Mouse (Mus musculus): Measurements from ENCODE around the gene Olfr212.
"Not testable (repeated sequence)": the region's sequence is repeated elsewhere in the genome, so short reads cannot be mapped to it uniquely, and the experiment has no call there.

Olfr212 gene

DNA sequence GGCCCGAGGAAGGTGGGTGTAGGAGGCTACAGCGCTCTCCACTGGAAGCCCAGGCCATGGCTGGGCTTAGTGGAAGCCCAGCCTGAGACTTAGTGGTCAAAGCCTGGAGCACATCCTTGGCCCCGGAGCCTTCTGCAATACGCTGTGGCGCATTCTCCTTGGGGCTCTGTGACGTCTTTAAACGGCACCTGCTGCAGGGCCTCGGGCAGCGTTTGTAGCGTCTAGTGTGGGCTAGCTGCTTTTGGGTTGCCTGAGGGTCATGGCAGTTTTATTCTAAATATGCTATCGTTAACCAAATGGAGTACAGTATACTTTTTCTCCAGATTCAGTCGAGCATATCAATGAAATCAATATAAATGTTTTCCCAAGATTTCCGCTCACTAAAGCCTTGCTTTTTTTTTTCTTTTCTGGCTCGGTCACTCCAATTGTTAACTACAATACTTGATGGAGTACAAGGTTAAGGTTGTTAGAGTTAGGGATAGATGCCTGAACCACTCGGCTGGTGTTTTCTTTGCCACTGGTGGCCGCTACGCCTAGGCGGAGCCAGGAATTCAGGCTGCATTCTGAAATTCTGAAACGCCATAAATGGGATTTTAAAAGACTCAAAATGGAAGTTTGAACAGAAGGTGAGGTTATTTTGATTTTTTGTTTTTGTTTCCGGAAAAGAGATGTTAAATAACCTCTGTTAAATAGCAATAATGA is at the start of gene Olfr212:
Olfr212 (plus strand) TSS at position 215 of the 702 bp plus-strand sequence.
- DNase-seq (ENCODE audit: low spot score in 2 of 2): not testable (repeated sequence)

DNA sequence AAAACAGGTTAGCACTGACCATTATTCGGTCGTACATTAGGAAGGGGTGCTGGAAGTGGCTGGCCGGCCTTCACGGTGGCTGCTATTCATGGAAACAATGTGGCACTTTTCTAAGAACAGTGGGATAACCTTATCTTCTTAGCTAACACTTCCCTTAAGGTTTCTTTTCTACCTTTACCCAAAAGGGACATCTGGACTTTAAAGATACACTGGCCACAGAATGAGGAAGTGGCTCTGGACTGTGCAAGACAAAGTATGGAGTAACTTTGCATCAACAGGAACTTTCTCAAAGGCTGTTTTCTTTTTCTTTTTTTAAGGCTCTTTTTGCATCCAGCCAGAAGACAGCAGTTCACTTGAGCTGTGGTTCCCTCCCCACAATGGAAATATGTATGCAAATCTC is 47.6 kb upstream of the Olfr212 start:
- no peak for DNase-seq (ENCODE audit: low spot score in 2 of 2)

DNA sequence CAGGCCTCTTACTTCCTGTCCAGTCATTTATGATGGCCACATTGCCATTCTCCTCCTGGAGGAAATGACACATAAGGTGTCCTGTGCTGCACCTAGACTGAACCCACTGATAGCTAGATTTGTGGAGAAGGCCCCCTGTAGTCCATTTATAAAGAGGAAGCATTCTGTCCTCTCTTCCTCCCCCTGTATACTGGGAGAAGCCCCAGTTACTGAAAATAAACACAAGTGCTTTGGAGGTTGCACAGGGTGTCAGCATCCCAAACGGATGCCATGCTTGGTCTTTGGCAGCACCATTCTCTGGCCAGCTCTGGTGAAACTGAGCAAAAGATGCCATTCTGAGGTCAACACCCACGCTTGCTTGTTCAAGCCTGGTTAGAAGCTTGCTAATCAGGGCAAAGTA is 47.1 kb upstream of the Olfr212 start:
- DNase-seq (ENCODE audit: low spot score in 2 of 2): no peak

DNA sequence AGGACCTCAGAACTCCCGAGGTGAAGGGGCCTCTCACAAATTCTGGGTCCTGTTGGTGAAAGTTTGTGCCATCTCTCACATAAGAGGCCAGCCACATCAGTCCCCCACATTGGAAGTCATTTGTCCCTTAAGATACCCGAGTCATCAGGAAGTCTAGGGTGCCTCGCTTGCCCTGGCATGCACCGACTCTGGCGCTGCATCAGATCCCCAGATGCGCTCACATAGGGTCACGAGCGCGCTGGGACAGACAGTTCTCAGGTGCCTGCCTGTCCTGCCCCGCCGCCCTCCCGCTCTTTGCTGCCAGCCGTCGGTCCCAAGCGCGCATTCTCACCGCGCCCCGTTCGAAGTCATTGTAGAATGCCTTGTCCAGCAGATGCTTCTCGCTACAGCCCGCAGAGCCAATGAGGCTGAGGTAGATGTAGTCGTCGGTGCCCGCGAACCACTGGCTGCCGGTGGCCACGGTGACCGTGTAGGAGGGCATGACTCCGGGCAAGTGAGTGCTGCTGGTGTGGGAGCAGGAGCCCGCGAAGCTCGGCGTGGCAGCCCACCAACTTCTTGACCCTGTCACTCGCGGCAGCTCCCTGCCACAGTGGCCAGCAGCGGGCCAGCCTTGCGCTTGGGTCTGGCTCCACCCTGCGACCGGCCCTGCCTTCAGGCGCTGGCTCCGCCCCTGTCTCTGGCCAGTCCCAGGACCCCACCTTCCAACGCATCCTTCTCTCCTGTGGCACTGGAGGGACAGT is 45.6 kb upstream of the Olfr212 start, which contains the start of gene Alox5:
Alox5 (minus strand) TSS at position 635 of the 740 bp plus-strand sequence.
- peak in 1 of 2 experiments; percentile 34 for DNase-seq (ENCODE audit: low spot score in 2 of 2)

DNA sequence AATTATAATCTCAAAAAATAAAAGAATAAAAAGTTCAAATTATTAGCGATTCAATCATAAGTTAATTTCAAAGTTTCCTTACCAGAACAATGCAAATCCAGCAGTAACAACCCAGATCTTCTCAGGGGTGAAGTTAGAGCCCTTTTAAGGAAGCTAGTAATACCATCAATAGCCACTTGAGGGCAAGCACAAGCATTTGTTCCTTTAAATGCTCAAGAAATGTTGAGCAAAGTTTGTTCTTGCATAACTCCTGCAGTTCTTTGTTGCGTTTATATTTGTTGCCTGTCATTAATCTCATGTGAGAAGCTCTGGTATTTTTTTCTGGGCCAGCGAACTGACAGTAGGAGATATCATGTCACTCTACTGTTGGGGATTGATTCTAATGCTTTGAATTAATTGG is 38.2 kb upstream of the Olfr212 start:
- no peak for DNase-seq (ENCODE audit: low spot score in 2 of 2)

DNA sequence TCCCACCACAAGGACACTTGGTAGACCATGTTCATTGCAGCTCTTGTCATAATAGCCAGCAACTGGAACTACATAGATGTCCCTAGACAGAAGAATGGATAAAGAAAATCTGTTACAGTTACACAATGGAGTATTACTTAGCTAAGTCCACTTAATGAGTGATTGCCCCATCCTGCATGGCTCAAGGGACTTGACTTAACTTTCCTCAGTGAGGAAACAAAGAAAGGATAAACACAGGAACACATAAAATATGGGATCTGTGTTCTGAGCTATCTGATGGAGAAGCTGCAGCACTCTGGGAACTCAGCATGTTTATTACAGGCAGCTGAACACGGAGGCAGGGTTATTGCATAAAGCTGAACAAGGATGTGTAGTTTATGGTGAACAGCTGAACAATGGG is 21.2 kb upstream of the Olfr212 start:
- no peak for DNase-seq (ENCODE audit: low spot score in 2 of 2)

DNA sequence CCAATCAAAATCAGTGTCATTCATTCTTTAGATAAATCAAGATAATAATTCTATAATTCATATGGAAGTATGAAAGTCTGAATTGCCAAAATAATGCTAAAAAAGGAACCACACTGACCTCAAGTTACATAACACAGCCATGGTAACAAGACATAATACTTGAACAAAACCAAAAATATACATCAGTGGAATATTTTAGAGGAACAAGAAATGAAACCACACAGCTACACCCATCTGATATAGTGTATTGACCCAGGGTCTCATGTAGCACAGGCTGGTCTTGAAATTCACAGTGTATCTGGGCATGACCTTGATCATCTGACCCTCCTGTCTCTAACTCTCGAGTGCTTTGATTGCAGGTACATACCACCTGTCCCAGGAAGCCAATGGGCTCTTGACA is 19.5 kb upstream of the Olfr212 start:
- DNase-seq (ENCODE audit: low spot score in 2 of 2): no peak

DNA sequence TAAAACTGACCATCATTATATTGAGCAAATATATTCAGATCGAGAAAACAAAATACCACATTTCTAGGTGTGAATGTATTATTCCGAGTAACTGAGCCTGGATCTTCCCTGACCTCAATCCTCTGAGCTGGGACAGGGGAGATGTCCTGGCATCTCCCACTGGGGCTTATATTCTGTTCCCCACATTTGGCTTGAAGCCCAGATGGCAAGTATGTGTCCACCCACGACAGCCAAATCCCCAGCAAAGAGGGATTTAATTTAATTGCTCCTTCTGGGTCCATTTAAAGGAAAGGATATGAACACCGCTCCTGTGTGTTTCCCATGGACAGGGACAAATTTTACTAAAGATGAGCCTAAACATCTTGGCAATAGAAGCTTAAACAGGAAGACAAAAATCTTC is 17.5 kb upstream of the Olfr212 start, which contains the start of gene Olfr211:
Olfr211 (plus strand) TSS at position 301 of the 400 bp plus-strand sequence.
- DNase-seq (ENCODE audit: low spot score in 2 of 2): no peak

DNA sequence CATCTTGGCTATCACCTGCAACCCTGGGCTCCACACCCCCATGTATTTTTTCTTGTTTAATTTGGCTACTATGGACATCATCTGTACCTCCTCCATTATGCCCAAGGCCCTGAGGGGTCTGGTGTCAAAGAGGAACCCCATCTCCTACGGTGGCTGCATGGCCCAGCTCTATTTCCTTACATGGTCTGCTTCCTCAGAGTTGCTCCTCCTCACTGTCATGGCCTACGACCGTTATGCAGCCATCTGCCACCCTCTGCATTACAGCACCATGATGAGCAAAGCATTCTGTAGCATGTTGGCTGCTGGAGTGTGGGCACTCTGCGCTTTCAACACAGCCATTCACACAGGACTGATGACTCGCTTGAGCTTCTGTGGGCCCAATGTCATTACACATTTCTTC is 12.6 kb upstream of the Olfr212 start:
- no peak for DNase-seq (ENCODE audit: low spot score in 2 of 2)

DNA sequence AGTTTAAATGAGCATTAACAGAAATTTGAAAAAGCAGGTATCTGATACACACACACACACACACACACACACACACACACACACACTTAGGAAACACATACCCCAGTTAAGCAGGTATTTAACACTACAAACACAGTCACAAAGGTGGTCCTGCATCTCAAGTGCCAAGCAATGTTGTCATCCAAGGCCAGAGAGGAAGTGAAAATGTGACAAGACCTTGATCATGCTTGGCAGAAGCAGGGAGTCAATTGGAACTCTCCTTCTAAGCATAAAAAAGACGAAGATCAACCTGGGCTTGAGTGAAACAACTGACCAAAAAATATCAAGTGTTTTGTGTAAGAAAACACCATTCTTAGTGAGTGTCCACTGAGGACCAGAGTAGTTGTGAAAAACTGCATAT is 10.4 kb upstream of the Olfr212 start:
- DNase-seq (ENCODE audit: low spot score in 2 of 2): no peak

DNA sequence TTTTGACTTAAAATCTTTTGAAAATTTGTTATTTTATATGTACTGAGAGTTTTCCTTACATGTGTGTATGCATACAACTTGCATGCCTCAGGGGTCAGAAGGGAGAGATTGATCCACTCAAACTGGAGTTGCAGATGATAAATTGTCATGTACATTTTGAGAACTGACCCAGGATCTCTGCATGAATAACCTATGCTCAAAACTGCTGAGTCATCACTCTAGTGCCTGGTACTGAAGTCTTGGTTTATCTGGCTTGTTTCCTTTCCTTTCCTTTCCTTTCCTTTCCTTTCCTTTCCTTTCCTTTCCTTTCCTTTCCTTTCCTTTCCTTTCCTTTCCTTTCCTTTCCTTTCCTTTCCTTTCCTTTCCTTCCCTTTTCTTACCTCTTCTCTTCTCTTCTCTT is 8.5 kb downstream of the Olfr212 start:
- no peak for DNase-seq (ENCODE audit: low spot score in 2 of 2)

DNA sequence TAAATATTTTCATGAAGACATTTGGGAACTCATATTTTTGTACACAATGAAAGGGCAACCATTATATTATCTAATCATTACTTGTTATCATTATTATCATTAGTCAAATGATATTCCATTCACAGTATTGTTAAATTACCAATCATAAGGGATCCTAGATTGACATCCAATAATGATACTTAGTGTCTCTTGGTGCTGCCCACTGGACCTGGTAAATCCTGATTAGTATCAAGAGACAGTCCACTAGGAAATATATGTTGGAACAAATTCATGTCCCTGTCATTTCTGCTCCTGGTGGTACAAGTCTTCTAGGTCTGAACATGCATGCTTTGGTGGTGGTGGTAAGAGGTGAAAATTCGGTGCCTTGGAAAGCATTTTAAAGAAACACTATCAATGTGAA is 31.8 kb downstream of the Olfr212 start, which contains the start of gene Olfr213:
Olfr213 (plus strand) TSS at position 301 of the 400 bp plus-strand sequence.
- no peak for DNase-seq (ENCODE audit: low spot score in 2 of 2)

DNA sequence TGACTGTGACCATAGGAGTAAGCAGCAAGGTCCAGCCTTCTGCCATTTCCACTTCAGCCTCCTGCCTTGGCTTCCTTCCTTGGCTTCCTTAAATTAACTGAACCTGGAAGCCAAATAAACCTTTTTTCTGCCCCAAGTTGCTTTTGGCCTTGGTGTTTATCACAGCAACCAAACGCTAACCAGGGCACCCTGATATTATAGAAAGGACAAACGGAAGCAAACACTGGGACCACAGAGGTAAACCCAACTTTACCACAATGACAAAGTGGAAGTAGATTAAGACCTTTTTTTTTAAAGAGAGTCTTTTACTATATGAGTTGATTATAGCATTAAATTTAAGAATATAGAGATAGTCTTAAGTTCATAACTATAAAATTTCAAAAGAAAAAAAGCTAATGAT is 36.2 kb downstream of the Olfr212 start:
- DNase-seq (ENCODE audit: low spot score in 2 of 2): no peak

DNA sequence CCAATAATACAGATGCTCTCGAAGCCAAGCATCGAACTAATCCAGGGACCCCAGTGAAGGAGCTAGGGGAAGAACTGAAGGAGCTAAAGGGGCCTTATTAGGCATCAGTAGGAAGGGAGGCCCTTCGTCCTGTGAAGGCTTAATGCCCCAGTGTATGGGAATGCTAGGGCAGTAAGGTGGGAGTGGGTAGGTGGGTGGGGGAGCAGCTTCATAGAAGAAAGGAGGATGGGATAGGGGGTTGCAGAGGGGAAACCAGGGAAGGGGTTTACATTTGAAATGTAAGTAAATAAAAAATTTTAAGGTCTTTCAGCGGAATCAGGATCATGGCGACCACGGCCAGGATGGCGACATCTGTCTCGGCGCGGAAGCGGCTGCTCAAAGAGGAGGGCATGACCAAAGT is 44.5 kb downstream of the Olfr212 start, which contains the start of gene Gm5580:
Gm5580 (plus strand) TSS at position 301 of the 400 bp plus-strand sequence.
- DNase-seq (ENCODE audit: low spot score in 2 of 2): not testable (repeated sequence)

DNA sequence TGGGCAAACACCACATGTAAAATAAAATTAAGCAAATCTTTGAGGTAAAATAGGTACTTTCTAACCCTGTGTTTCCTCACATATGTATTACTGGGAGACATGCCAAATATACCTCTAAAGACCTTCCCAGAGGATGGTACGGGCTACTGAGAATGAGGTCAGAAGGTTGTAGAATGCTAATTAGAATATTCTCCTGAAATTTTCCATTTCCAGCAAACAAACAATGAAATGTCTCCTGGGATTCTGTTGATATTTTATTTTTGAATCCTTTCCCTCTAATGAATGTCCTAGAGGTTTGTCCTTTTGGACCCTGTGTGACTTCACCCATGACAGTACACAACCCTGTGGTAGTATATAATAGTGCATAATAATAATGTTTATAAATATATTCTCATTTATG is 47.6 kb downstream of the Olfr212 start, which contains the start of gene Olfr214:
Olfr214 (plus strand) TSS at position 301 of the 400 bp plus-strand sequence.
- DNase-seq (ENCODE audit: low spot score in 2 of 2): no peak

DNA sequence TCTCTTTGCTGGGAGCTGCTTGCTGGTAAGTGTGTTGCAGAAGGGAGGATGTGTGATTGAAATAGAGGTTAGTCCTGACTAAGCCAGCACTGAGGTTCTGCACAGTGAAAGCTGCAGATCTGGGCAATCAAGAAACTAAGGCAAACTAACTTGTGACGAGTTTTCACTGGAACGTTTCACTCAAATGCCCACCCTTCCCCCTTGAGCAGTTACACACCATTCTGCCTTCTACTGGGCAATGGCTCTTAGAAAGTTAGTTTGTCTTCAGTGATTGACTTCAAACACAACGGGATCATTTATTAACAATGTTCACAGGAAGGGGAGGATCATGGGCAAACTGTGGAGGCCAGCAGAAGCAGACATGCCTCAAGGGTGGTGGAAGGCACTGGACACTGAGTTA is 48.6 kb downstream of the Olfr212 start:
- DNase-seq (ENCODE audit: low spot score in 2 of 2): no peak

All from spleen, postnatal 10 days (tissue).